Mouse (Mus musculus): ENCODE results near the gene Tns2. TPM values are rescaled to one million over a fixed set of nuclear protein-coding genes. Genes with fewer than 3 reads are reported as not detected.

Tns2 gene
- total RNA-seq, 1 experiment from 2014 or later = 83.0 TPM

- DNase-seq = no peak
These were observed 8.5 kb upstream of the Tns2 start for GRCm38 (mm10) chr15:102091688-102092087.

GRCm38 (mm10) chr15:102092222-102092621 lies 8.0 kb upstream of the Tns2 start:
- no peak for DNase-seq

- DNase-seq = no peak
These were observed 6.1 kb upstream of the Tns2 start for GRCm38 (mm10) chr15:102094157-102094556.

GRCm38 (mm10) chr15:102094988-102095387 lies 5.2 kb upstream of the Tns2 start:
- no peak for DNase-seq

GRCm38 (mm10) chr15:102097147-102097915 lies 2.9 kb upstream of the Tns2 start:
- peak; percentile 65 for DNase-seq

GRCm38 (mm10) chr15:102097991-102098555 lies 2.1 kb upstream of the Tns2 start:
- DNase-seq = peak; percentile 25

- DNase-seq = no peak
These were observed 953 bp upstream of the Tns2 start for GRCm38 (mm10) chr15:102099260-102099659.

- no peak for DNase-seq
These were observed 447 bp upstream of the Tns2 start for GRCm38 (mm10) chr15:102099771-102100160.

- DNase-seq = peak; percentile 61
These were observed 921 bp downstream of the Tns2 start for GRCm38 (mm10) chr15:102100996-102101671.

- peak; percentile 79 for DNase-seq
These were observed 1.7 kb downstream of the Tns2 start for GRCm38 (mm10) chr15:102101672-102102541.

GRCm38 (mm10) chr15:102102548-102103121 lies 2.4 kb downstream of the Tns2 start:
- peak; percentile 82 for DNase-seq

GRCm38 (mm10) chr15:102103371-102103946 lies 3.2 kb downstream of the Tns2 start:
- peak; percentile 66 for DNase-seq

GRCm38 (mm10) chr15:102103947-102104555 lies 3.8 kb downstream of the Tns2 start:
- DNase-seq = peak; percentile 83

- peak; percentile 90 for DNase-seq
These were observed 5.1 kb downstream of the Tns2 start for GRCm38 (mm10) chr15:102105360-102105759.

- DNase-seq = peak; percentile 56
These were observed 5.8 kb downstream of the Tns2 start for GRCm38 (mm10) chr15:102105764-102106730.

GRCm38 (mm10) chr15:102106754-102107456 lies 6.7 kb downstream of the Tns2 start:
- no peak for DNase-seq

GRCm38 (mm10) chr15:102107689-102108573 lies 7.7 kb downstream of the Tns2 start:
- peak; percentile 78 for DNase-seq

Measured in adrenal gland, postnatal 14 days (tissue).